Mouse (Mus musculus) forebrain, embryonic 14.5 days (tissue): ENCODE measurements around the gene Aig1. TPM values are rescaled to one million over a fixed set of nuclear protein-coding genes. Genes with fewer than 3 reads are reported as not detected.
A peak's percentile ranks its signal among the peaks of the same experiment; 100 is the strongest.
"Not testable (repeated sequence)": the region's sequence is repeated elsewhere in the genome, so short reads cannot be mapped to it uniquely, and the experiment has no call there.

Source experiments
- ATAC-seq: fragments of 200-750 bp; cut with Nextera tagmentation; 2 replicates; pipeline ENCODE4 v1.8.0; 2017; ENCODE audit warnings: mild to moderate bottlenecking, moderate library complexity
- DNase-seq: peaks from one replicate; pipeline ENCODE4 v3.0.0-alpha.2; 2015; ENCODE audit warnings: low spot score
- H3K27ac ChIP-seq: fragments of 300-500 bp; sonication (generic); 2 replicates; pipeline ENCODE4 v1.5.1; 2014; ENCODE audit warnings: low read depth, mild to moderate bottlenecking, control low read depth, low read length, moderate library complexity
- H3K27me3 ChIP-seq: fragments of 300-500 bp; sonication (generic); replicated peaks from 2 replicates; pipeline ENCODE4 v1.6.1; 2014; ENCODE audit warnings: low read length, control low read depth, mixed read lengths; ENCODE audit not compliant: control insufficient read depth, insufficient read depth
- H3K36me3 ChIP-seq: fragments of 300-500 bp; sonication (generic); 2 replicates; pipeline ENCODE4 v1.6.1; 2014; ENCODE audit warnings: low read length, control low read depth; ENCODE audit not compliant: control insufficient read depth, insufficient read depth
- H3K4me1 ChIP-seq: fragments of 300-500 bp; sonication (generic); 2 replicates; pipeline ENCODE4 v1.6.1; 2014; ENCODE audit warnings: antibody characterized with exemption, low read length, control low read depth; ENCODE audit not compliant: control insufficient read depth, insufficient read depth
- H3K4me2 ChIP-seq: fragments of 300-500 bp; sonication (generic); 2 replicates; pipeline ENCODE4 v1.6.1; 2014; ENCODE audit warnings: mild to moderate bottlenecking, control low read depth, low read length
- H3K4me3 ChIP-seq: fragments of 300-500 bp; sonication (generic); 2 replicates; pipeline ENCODE4 v1.5.1; 2014; ENCODE audit warnings: low read depth, low read length, control low read depth
- H3K9ac ChIP-seq: fragments of 300-500 bp; sonication (generic); 2 replicates; pipeline ENCODE4 v1.6.1; 2014; ENCODE audit warnings: mild to moderate bottlenecking, low read length, control low read depth, moderate library complexity
- H3K9me3 ChIP-seq: fragments of 300-500 bp; sonication (generic); replicated peaks from 2 replicates; pipeline ENCODE4 v1.6.1; 2016; ENCODE audit warnings: low read length, control low read depth, mixed read lengths; ENCODE audit not compliant: control insufficient read depth
- WGBS: fragments of 180-500 bp; shearing (Covaris S2); extraction: QIAGEN DNeasy Blood & Tissue Kit; methylation state at CpG from one replicate; pipeline ENCODE4 v1.1.7; 2014; 5-methylcytosine and 5-hydroxymethylcytosine counted together
- polyA plus RNA-seq: library from polyadenylated mRNA; unstranded; fragments of >200 nt; fragmentation: Nextera tagmentation; extraction: Ambion mirVana; gene quantifications from 2 replicates; pipeline ENCODE4 v1.2.1, GENCODE M21; 2014

Aig1 gene
- polyA plus RNA-seq, result 59.5 and 65.3 TPM in 2 replicates

GRCm38 (mm10) chr10:13868371-13869321, at the start of gene Aig1:
Aig1 (minus strand) TSS chr10:13868980.
- peak; percentile 79 for DNase-seq
- peak within 1 kb of the TSS; percentile 74 for H3K4me3 ChIP-seq
- peak; percentile 96 for ATAC-seq
- H3K4me2 ChIP-seq, result peak within 1 kb of the TSS; percentile 79
- H3K27ac ChIP-seq, result peak within 1 kb of the TSS; percentile 39; the same call in 1 of the 2 replicates
- no peaks in the 10 kb centered on the region for H3K27me3 ChIP-seq
- peak within 1 kb of the TSS; percentile 83 for H3K9ac ChIP-seq
- H3K36me3 ChIP-seq, result no peaks in the 10 kb centered on the region
- 1% methylated on average over 60 of the region's 77 CpGs for WGBS
- no peaks in the 10 kb centered on the region for H3K9me3 ChIP-seq
- H3K4me1 ChIP-seq, result no peaks in the 10 kb centered on the region

GRCm38 (mm10) chr10:13916645-13917342, 48.0 kb upstream of the Aig1 start:
- DNase-seq (peak; percentile 82), ATAC-seq (peak; percentile 96)
- Histone ChIP-seq H3K4me1 (peaks cover 7% of the 10 kb centered on the region), H3K27ac (no peak overlapping the region), H3K36me3 (no peaks in the 10 kb centered on the region), H3K4me2 (no peak overlapping the region), H3K27me3 (no peaks in the 10 kb centered on the region), H3K4me3 (no peak overlapping the region), H3K9ac (no peak overlapping the region), H3K9me3 (no peaks in the 10 kb centered on the region)
- 15% methylated on average over 12 of the region's 12 CpGs for WGBS

- Histone ChIP-seq H3K9me3 (no peaks in the 10 kb centered on the region), H3K36me3 (no peaks in the 10 kb centered on the region), H3K9ac (no peak overlapping the region), H3K4me1 (peaks cover 7% of the 10 kb centered on the region), H3K4me3 (no peak overlapping the region), H3K4me2 (no peak overlapping the region), H3K27me3 (no peaks in the 10 kb centered on the region), H3K27ac (no peak overlapping the region)
- WGBS, result 77% methylated on average over 3 of the region's 3 CpGs
- ATAC-seq (no peak), DNase-seq (no peak)
These were observed 46.4 kb upstream of the Aig1 start for GRCm38 (mm10) chr10:13915211-13915610.

GRCm38 (mm10) chr10:13913689-13914088, 44.9 kb upstream of the Aig1 start:
- no peak overlapping the region for H3K4me3 ChIP-seq
- ATAC-seq (no peak), DNase-seq (no peak)
- H3K9me3 ChIP-seq, result no peaks in the 10 kb centered on the region
- no peak overlapping the region for H3K4me2 ChIP-seq
- H3K4me1 ChIP-seq, result peaks cover 7% of the 10 kb centered on the region
- H3K36me3 ChIP-seq, result no peaks in the 10 kb centered on the region
- no peaks in the 10 kb centered on the region for H3K27me3 ChIP-seq
- H3K9ac ChIP-seq, result no peak overlapping the region
- H3K27ac ChIP-seq, result no peak overlapping the region

GRCm38 (mm10) chr10:13906261-13906741, 37.5 kb upstream of the Aig1 start:
- Histone ChIP-seq H3K9me3 (no peaks in the 10 kb centered on the region), H3K4me2 (no peak overlapping the region), H3K36me3 (no peaks in the 10 kb centered on the region), H3K27me3 (no peaks in the 10 kb centered on the region), H3K27ac (no peak overlapping the region), H3K4me1 (no peaks in the 10 kb centered on the region), H3K9ac (no peak overlapping the region), H3K4me3 (no peak overlapping the region)
- peak; percentile 28 for DNase-seq
- no peak for ATAC-seq
- WGBS, result 77% methylated on average over 8 of the region's 8 CpGs

- H3K4me2 ChIP-seq, result no peak overlapping the region
- ATAC-seq, result no peak
- no peak for DNase-seq
- H3K4me1 ChIP-seq, result no peaks in the 10 kb centered on the region
- 94% methylated on average over 9 of the region's 9 CpGs for WGBS
- H3K4me3 ChIP-seq, result no peak overlapping the region
- H3K27ac ChIP-seq, result no peak overlapping the region
- H3K9me3 ChIP-seq, result no peaks in the 10 kb centered on the region
- no peaks in the 10 kb centered on the region for H3K36me3 ChIP-seq
- H3K27me3 ChIP-seq, result no peaks in the 10 kb centered on the region
- H3K9ac ChIP-seq, result no peak overlapping the region
These were observed 36.8 kb upstream of the Aig1 start for GRCm38 (mm10) chr10:13905618-13906017.

- H3K27me3 ChIP-seq, H3K4me2 ChIP-seq, H3K27ac ChIP-seq, H3K9ac ChIP-seq, H3K4me1 ChIP-seq, H3K36me3 ChIP-seq, H3K9me3 ChIP-seq, DNase-seq, ATAC-seq, H3K4me3 ChIP-seq: not testable (repeated sequence)
- WGBS, result 94% methylated on average over 6 of the region's 7 CpGs
These were observed 24.0 kb upstream of the Aig1 start for GRCm38 (mm10) chr10:13892762-13893161.

- no peaks in the 10 kb centered on the region for H3K27me3 ChIP-seq
- ATAC-seq (no peak), DNase-seq (no peak)
- 87% methylated on average over 10 of the region's 10 CpGs for whole genome bisulfite sequencing
- H3K9ac ChIP-seq, result no peak overlapping the region
- no peak overlapping the region for H3K27ac ChIP-seq
- H3K4me1 ChIP-seq, result no peaks in the 10 kb centered on the region
- H3K36me3 ChIP-seq, result no peaks in the 10 kb centered on the region
- no peak overlapping the region for H3K4me2 ChIP-seq
- H3K4me3 ChIP-seq, result no peak overlapping the region
- H3K9me3 ChIP-seq, result no peaks in the 10 kb centered on the region
These were observed 14.4 kb upstream of the Aig1 start for GRCm38 (mm10) chr10:13882975-13883875.
